Mouse (Mus musculus) C2C12 (cell line): ENCODE results near the gene Arhgef19. TPM values are rescaled to one million over a fixed set of nuclear protein-coding genes. Genes with fewer than 3 reads are reported as not detected.

Experiments
- H3K27me3 ChIP-seq: one replicate; pipeline ENCODE4 v1.6.1; 2011; ENCODE audit not compliant: control insufficient read depth, insufficient read depth, insufficient read length
- H3K36me3 ChIP-seq: one replicate; pipeline ENCODE4 v1.6.1; 2011; ENCODE audit not compliant: control insufficient read depth, insufficient read depth
- H3K4me3 ChIP-seq: one replicate; pipeline ENCODE4 v1.5.1; 2011; ENCODE audit warnings: mild to moderate bottlenecking, control low read depth; ENCODE audit not compliant: poor library complexity, insufficient read depth, severe bottlenecking
- H3K79me2 ChIP-seq: one replicate; pipeline ENCODE4 v1.6.1; 2011; ENCODE audit not compliant: control insufficient read depth, insufficient read depth
- H3K79me3 ChIP-seq: one replicate; pipeline ENCODE4 v1.6.1; 2011; ENCODE audit warnings: low read depth, control low read depth
- H3ac ChIP-seq: one replicate; pipeline ENCODE3; 2011; ENCODE audit warnings: low read depth; ENCODE audit not compliant: control insufficient read depth, insufficient read length
- CEBPB ChIP-seq: IDR thresholded peaks from one replicate; pipeline ENCODE4 v1.6.1; 2011; ENCODE audit warnings: low read depth, mild to moderate bottlenecking, control low read depth, moderate library complexity
- CTCF ChIP-seq: IDR thresholded peaks from one replicate; pipeline ENCODE4 v1.5.1; 2011; ENCODE audit not compliant: control insufficient read depth, insufficient read depth, insufficient read length
- FOSL1 ChIP-seq: IDR thresholded peaks from one replicate; pipeline ENCODE4 v1.8.0; 2011; ENCODE audit warnings: mild to moderate bottlenecking, low read length; ENCODE audit not compliant: poor library complexity, insufficient read depth, severe bottlenecking
- MAX ChIP-seq: IDR thresholded peaks from one replicate; pipeline ENCODE4 v1.6.1; 2011; ENCODE audit warnings: mild to moderate bottlenecking, control low read depth
- MYOD1 ChIP-seq: IDR thresholded peaks from one replicate; pipeline ENCODE4 v1.6.1; 2011; ENCODE audit warnings: low read depth; ENCODE audit not compliant: control insufficient read depth, insufficient read length
- MYOG ChIP-seq: IDR thresholded peaks from one replicate; pipeline ENCODE4 v1.6.1; 2011; ENCODE audit not compliant: control insufficient read depth, insufficient read length; ENCODE audit errors: extremely low read depth
- USF1 ChIP-seq: IDR thresholded peaks from one replicate; pipeline ENCODE4 v1.6.1; 2011; ENCODE audit warnings: low read depth, mild to moderate bottlenecking, control low read depth, moderate library complexity
- polyA plus RNA-seq: library from polyadenylated mRNA; unstranded; fragments of >200 nt; fragmentation: generic; extraction: Trizol; gene quantifications from one replicate; pipeline ENCODE4 v1.2.1, GENCODE M21; 2012; ENCODE audit warnings: missing spikeins

Arhgef19 gene
- polyA plus RNA-seq, 1 experiment = 26.7 TPM

GRCm38 (mm10) chr4:141202192-141202591 is 37.1 kb upstream of the Arhgef19 start:
- no peak overlapping the region for H3K4me3 ChIP-seq
- no peak overlapping the region for H3ac ChIP-seq
- no peaks in the 10 kb centered on the region for H3K79me3 ChIP-seq
- no peaks in the 10 kb centered on the region for H3K27me3 ChIP-seq
- peaks cover 34% of the 10 kb centered on the region for H3K36me3 ChIP-seq
- no peak for TF ChIP-seq CTCF
- no peak for TF ChIP-seq MYOD1
- TF ChIP-seq MAX = no peak
- no peak for TF ChIP-seq MYOG
- TF ChIP-seq FOSL1 = no peak
- TF ChIP-seq CEBPB = no peak
- TF ChIP-seq USF1 = no peak
- H3K79me2 ChIP-seq = no peaks in the 10 kb centered on the region

- Histone ChIP-seq H3ac (no peak overlapping the region), H3K27me3 (no peaks in the 10 kb centered on the region), H3K79me2 (no peaks in the 10 kb centered on the region), H3K36me3 (peaks cover 19% of the 10 kb centered on the region), H3K79me3 (no peaks in the 10 kb centered on the region), H3K4me3 (no peak overlapping the region)
- TF ChIP-seq USF1 = no peak
Measured at GRCm38 (mm10) chr4:141204580-141205061, 34.7 kb upstream of the Arhgef19 start.

- Histone ChIP-seq H3ac (no peak overlapping the region), H3K27me3 (no peaks in the 10 kb centered on the region), H3K4me3 (no peak overlapping the region), H3K36me3 (peaks cover 8% of the 10 kb centered on the region), H3K79me2 (no peaks in the 10 kb centered on the region), H3K79me3 (no peaks in the 10 kb centered on the region)
- TF ChIP-seq CTCF (no peak), MYOD1 (no peak), FOSL1 (no peak), MAX (no peak), MYOG (no peak), CEBPB (no peak), USF1 (no peak)
Measured at GRCm38 (mm10) chr4:141207081-141207480, 32.2 kb upstream of the Arhgef19 start.

- Histone ChIP-seq H3K27me3 (no peaks in the 10 kb centered on the region), H3K79me2 (no peaks in the 10 kb centered on the region), H3K36me3 (no peaks in the 10 kb centered on the region), H3K79me3 (no peaks in the 10 kb centered on the region), H3K4me3 (no peak overlapping the region), H3ac (no peak overlapping the region)
- TF ChIP-seq MAX = no peak
- no peak for TF ChIP-seq FOSL1
Measured at GRCm38 (mm10) chr4:141210524-141211219, 28.6 kb upstream of the Arhgef19 start.

- Histone ChIP-seq H3K4me3 (no peak overlapping the region), H3K79me2 (no peaks in the 10 kb centered on the region), H3K79me3 (no peaks in the 10 kb centered on the region), H3ac (no peak overlapping the region), H3K36me3 (no peaks in the 10 kb centered on the region), H3K27me3 (no peaks in the 10 kb centered on the region)
- TF ChIP-seq CTCF = no peak
- no peak for TF ChIP-seq USF1
- TF ChIP-seq MAX = no peak
- no peak for TF ChIP-seq MYOG
- TF ChIP-seq MYOD1 = no peak
- TF ChIP-seq FOSL1 = no peak
- TF ChIP-seq CEBPB = no peak
Measured at GRCm38 (mm10) chr4:141211646-141212045, 27.7 kb upstream of the Arhgef19 start.

GRCm38 (mm10) chr4:141212892-141213291 is 26.4 kb upstream of the Arhgef19 start:
- Histone ChIP-seq H3K36me3 (no peaks in the 10 kb centered on the region), H3K79me3 (no peaks in the 10 kb centered on the region), H3K79me2 (no peaks in the 10 kb centered on the region), H3K4me3 (no peak overlapping the region), H3K27me3 (no peaks in the 10 kb centered on the region), H3ac (no peak overlapping the region)
- TF ChIP-seq USF1 (no peak), CTCF (no peak), MYOG (no peak), CEBPB (no peak), MYOD1 (no peak), FOSL1 (no peak), MAX (no peak)
